Mouse (Mus musculus): ENCODE data around the gene Dmap1. TPM values are rescaled to one million over a fixed set of nuclear protein-coding genes. Genes with fewer than 3 reads are reported as not detected.

Dmap1 gene
- polyA plus RNA-seq, 1 experiment from 2014 or later, result 56.2 TPM

DNA sequence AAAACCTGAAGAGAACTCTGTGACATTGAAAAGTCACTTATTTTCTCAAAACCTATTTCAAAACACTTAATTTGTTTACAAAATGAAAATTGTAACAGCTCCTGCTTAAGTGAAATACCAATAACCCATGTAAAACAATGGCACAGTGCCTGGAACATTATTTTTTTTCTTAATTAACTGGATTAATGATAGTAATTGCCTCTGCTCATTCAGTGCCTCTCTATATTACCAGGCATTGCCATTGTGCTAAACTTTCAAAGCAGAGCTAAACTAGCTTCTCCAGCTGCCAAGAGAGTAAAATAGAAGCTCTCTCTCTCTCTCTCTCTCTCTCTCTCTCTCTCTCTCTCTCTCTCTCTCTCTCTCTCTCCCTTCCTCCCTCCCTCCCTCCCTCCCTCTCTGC, 390 bp upstream of the Dmap1 start:
- peak overlapping the region; percentile 90 for H3K9ac ChIP-seq (ENCODE audit: low read depth, low read length)
- H3K27ac ChIP-seq (replicated peaks; ENCODE audit: low read depth, low read length), result 0 out of 2 replicates have a peak overlapping the region, but pooled peaks have one; percentile 11
- no peak for ATAC-seq (ENCODE audit: low read depth)

GRCm38 (mm10) chr4:117680963-117681362, 1.1 kb downstream of the Dmap1 start:
- Histone ChIP-seq H3K36me3 (ENCODE audit: control insufficient read depth, insufficient read depth, low read length) (peaks cover 45% of the 10 kb centered on the region), H3K9ac (ENCODE audit: low read depth, low read length) (no peak overlapping the region), H3K4me2 (ENCODE audit: low read depth, low read length) (peak overlapping the region; percentile 93), H3K27me3 (replicated peaks; ENCODE audit: control insufficient read depth, insufficient read depth, low read length) (no peaks in the 10 kb centered on the region), H3K27ac (replicated peaks; ENCODE audit: low read depth, low read length) (no peak overlapping the region), H3K9me3 (ENCODE audit: control insufficient read depth, low read length) (no peaks in the 10 kb centered on the region), H3K4me1 (ENCODE audit: control insufficient read depth, insufficient read depth, low read length) (no peaks in the 10 kb centered on the region), H3K4me3 (ENCODE audit: low read depth, low read length) (peak overlapping the region; percentile 92)
- 74% methylated on average over 6 of the region's 6 CpGs for WGBS
- ATAC-seq (ENCODE audit: low read depth) (no peak), DNase-seq (ENCODE audit: low spot score) (no peak)

More for the DNA sequence above, 390 bp upstream of the Dmap1 start:
- Histone ChIP-seq H3K4me2 (ENCODE audit: low read depth, low read length) (peak overlapping the region; percentile 93), H3K9me3 (ENCODE audit: control insufficient read depth, low read length) (no peaks in the 10 kb centered on the region), H3K27me3 (replicated peaks; ENCODE audit: control insufficient read depth, insufficient read depth, low read length) (no peaks in the 10 kb centered on the region), H3K36me3 (ENCODE audit: control insufficient read depth, insufficient read depth, low read length) (peaks cover 30% of the 10 kb centered on the region), H3K4me3 (ENCODE audit: low read depth, low read length) (peak overlapping the region; percentile 92), H3K4me1 (ENCODE audit: control insufficient read depth, insufficient read depth, low read length) (no peaks in the 10 kb centered on the region)
- DNase-seq (ENCODE audit: low spot score), result no peak

- H3K9ac ChIP-seq (ENCODE audit: low read depth, low read length), result no peak overlapping the region
- H3K9me3 ChIP-seq (ENCODE audit: control insufficient read depth, low read length), result no peaks in the 10 kb centered on the region
- H3K4me3 ChIP-seq (ENCODE audit: low read depth, low read length), result no peak overlapping the region
- DNase-seq (ENCODE audit: low spot score), result peak; percentile 78
- WGBS, result 20% methylated on average over 3 of the region's 3 CpGs
- H3K27me3 ChIP-seq (replicated peaks; ENCODE audit: control insufficient read depth, insufficient read depth, low read length), result no peaks in the 10 kb centered on the region
- H3K4me2 ChIP-seq (ENCODE audit: low read depth, low read length), result no peak overlapping the region
- ATAC-seq (ENCODE audit: low read depth), result peak; percentile 53
- no peak overlapping the region for H3K27ac ChIP-seq (replicated peaks; ENCODE audit: low read depth, low read length)
- peaks cover 81% of the 10 kb centered on the region for H3K36me3 ChIP-seq (ENCODE audit: control insufficient read depth, insufficient read depth, low read length)
- H3K4me1 ChIP-seq (ENCODE audit: control insufficient read depth, insufficient read depth, low read length), result no peaks in the 10 kb centered on the region
Measured at GRCm38 (mm10) chr4:117676903-117677302, 5.2 kb downstream of the Dmap1 start.

GRCm38 (mm10) chr4:117673901-117674300, 8.2 kb downstream of the Dmap1 start:
- WGBS, result 80% methylated on average over 3 of the region's 3 CpGs
- no peaks in the 10 kb centered on the region for H3K9me3 ChIP-seq (ENCODE audit: control insufficient read depth, low read length)
- DNase-seq (ENCODE audit: low spot score) (no peak), ATAC-seq (ENCODE audit: low read depth) (no peak)
- peaks cover 61% of the 10 kb centered on the region for H3K36me3 ChIP-seq (ENCODE audit: control insufficient read depth, insufficient read depth, low read length)
- H3K4me3 ChIP-seq (ENCODE audit: low read depth, low read length), result no peak overlapping the region
- H3K27ac ChIP-seq (replicated peaks; ENCODE audit: low read depth, low read length), result no peak overlapping the region
- H3K27me3 ChIP-seq (replicated peaks; ENCODE audit: control insufficient read depth, insufficient read depth, low read length), result no peaks in the 10 kb centered on the region
- H3K9ac ChIP-seq (ENCODE audit: low read depth, low read length), result no peak overlapping the region
- H3K4me2 ChIP-seq (ENCODE audit: low read depth, low read length), result no peak overlapping the region
- H3K4me1 ChIP-seq (ENCODE audit: control insufficient read depth, insufficient read depth, low read length), result no peaks in the 10 kb centered on the region

- DNase-seq (ENCODE audit: low spot score), result no peak
- WGBS, result 87% methylated on average over 9 of the region's 9 CpGs
Measured at GRCm38 (mm10) chr4:117672042-117672441, 10.0 kb downstream of the Dmap1 start.

GRCm38 (mm10) chr4:117669874-117670273, 12.2 kb downstream of the Dmap1 start:
- 79% methylated on average over 7 of the region's 7 CpGs for WGBS
- no peak overlapping the region for H3K4me2 ChIP-seq (ENCODE audit: low read depth, low read length)
- ATAC-seq (ENCODE audit: low read depth) (no peak), DNase-seq (ENCODE audit: low spot score) (no peak)
- H3K27me3 ChIP-seq (replicated peaks; ENCODE audit: control insufficient read depth, insufficient read depth, low read length), result no peaks in the 10 kb centered on the region
- no peak overlapping the region for H3K4me3 ChIP-seq (ENCODE audit: low read depth, low read length)
- H3K36me3 ChIP-seq (ENCODE audit: control insufficient read depth, insufficient read depth, low read length), result peaks cover 25% of the 10 kb centered on the region
- no peak overlapping the region for H3K9ac ChIP-seq (ENCODE audit: low read depth, low read length)
- H3K4me1 ChIP-seq (ENCODE audit: control insufficient read depth, insufficient read depth, low read length), result no peaks in the 10 kb centered on the region
- no peaks in the 10 kb centered on the region for H3K9me3 ChIP-seq (ENCODE audit: control insufficient read depth, low read length)
- H3K27ac ChIP-seq (replicated peaks; ENCODE audit: low read depth, low read length), result no peak overlapping the region

More at GRCm38 (mm10) chr4:117672042-117672441, 10.0 kb downstream of the Dmap1 start:
- ATAC-seq (ENCODE audit: low read depth), result 0 out of 2 replicates have a peak, but pooled peaks have one; percentile 32
- H3K27ac ChIP-seq (replicated peaks; ENCODE audit: low read depth, low read length), result no peak overlapping the region
- H3K4me2 ChIP-seq (ENCODE audit: low read depth, low read length), result no peak overlapping the region
- H3K9ac ChIP-seq (ENCODE audit: low read depth, low read length), result no peak overlapping the region
- H3K36me3 ChIP-seq (ENCODE audit: control insufficient read depth, insufficient read depth, low read length), result peaks cover 47% of the 10 kb centered on the region
- no peak overlapping the region for H3K4me3 ChIP-seq (ENCODE audit: low read depth, low read length)
- H3K4me1 ChIP-seq (ENCODE audit: control insufficient read depth, insufficient read depth, low read length), result no peaks in the 10 kb centered on the region
- no peaks in the 10 kb centered on the region for H3K9me3 ChIP-seq (ENCODE audit: control insufficient read depth, low read length)
- H3K27me3 ChIP-seq (replicated peaks; ENCODE audit: control insufficient read depth, insufficient read depth, low read length), result no peaks in the 10 kb centered on the region

- no peak overlapping the region for H3K27ac ChIP-seq (replicated peaks; ENCODE audit: low read depth, low read length)
- no peaks in the 10 kb centered on the region for H3K9me3 ChIP-seq (ENCODE audit: control insufficient read depth, low read length)
- DNase-seq (ENCODE audit: low spot score), result no peak
- 79% methylated on average over 8 of the region's 8 CpGs for WGBS
- H3K36me3 ChIP-seq (ENCODE audit: control insufficient read depth, insufficient read depth, low read length), result peaks cover 6% of the 10 kb centered on the region; the same call in 1 of the 2 replicates
- no peaks in the 10 kb centered on the region for H3K4me1 ChIP-seq (ENCODE audit: control insufficient read depth, insufficient read depth, low read length)
- H3K9ac ChIP-seq (ENCODE audit: low read depth, low read length), result no peak overlapping the region
- H3K4me2 ChIP-seq (ENCODE audit: low read depth, low read length), result no peak overlapping the region
- H3K27me3 ChIP-seq (replicated peaks; ENCODE audit: control insufficient read depth, insufficient read depth, low read length), result no peaks in the 10 kb centered on the region
- no peak overlapping the region for H3K4me3 ChIP-seq (ENCODE audit: low read depth, low read length)
- ATAC-seq (ENCODE audit: low read depth), result no peak
Measured at GRCm38 (mm10) chr4:117666054-117666453, 16.0 kb downstream of the Dmap1 start.

- DNase-seq (ENCODE audit: low spot score) (no peak), ATAC-seq (ENCODE audit: low read depth) (no peak)
- Histone ChIP-seq H3K4me1 (ENCODE audit: control insufficient read depth, insufficient read depth, low read length) (no peaks in the 10 kb centered on the region), H3K9me3 (ENCODE audit: control insufficient read depth, low read length) (no peaks in the 10 kb centered on the region), H3K4me3 (ENCODE audit: low read depth, low read length) (no peak overlapping the region), H3K36me3 (ENCODE audit: control insufficient read depth, insufficient read depth, low read length) (peaks cover 6% of the 10 kb centered on the region; the same call in 1 of the 2 replicates), H3K9ac (ENCODE audit: low read depth, low read length) (no peak overlapping the region), H3K27ac (replicated peaks; ENCODE audit: low read depth, low read length) (no peak overlapping the region), H3K27me3 (replicated peaks; ENCODE audit: control insufficient read depth, insufficient read depth, low read length) (no peaks in the 10 kb centered on the region), H3K4me2 (ENCODE audit: low read depth, low read length) (no peak overlapping the region)
- 77% methylated on average over 7 of the region's 7 CpGs for whole genome bisulfite sequencing
Measured at GRCm38 (mm10) chr4:117665531-117665930, 16.5 kb downstream of the Dmap1 start.

GRCm38 (mm10) chr4:117664411-117665137, 17.5 kb downstream of the Dmap1 start:
- H3K27ac ChIP-seq (replicated peaks; ENCODE audit: low read depth, low read length), result no peak overlapping the region
- H3K9ac ChIP-seq (ENCODE audit: low read depth, low read length), result no peak overlapping the region
- 80% methylated on average over 10 of the region's 10 CpGs for WGBS
- DNase-seq (ENCODE audit: low spot score) (no peak), ATAC-seq (ENCODE audit: low read depth) (no peak)
- H3K4me1 ChIP-seq (ENCODE audit: control insufficient read depth, insufficient read depth, low read length), result no peaks in the 10 kb centered on the region
- 0 out of 2 replicates have a peak, but pooled peaks cover 6% of the 10 kb centered on the region for H3K36me3 ChIP-seq (ENCODE audit: control insufficient read depth, insufficient read depth, low read length)
- H3K27me3 ChIP-seq (replicated peaks; ENCODE audit: control insufficient read depth, insufficient read depth, low read length), result no peaks in the 10 kb centered on the region
- no peak overlapping the region for H3K4me3 ChIP-seq (ENCODE audit: low read depth, low read length)
- no peak overlapping the region for H3K4me2 ChIP-seq (ENCODE audit: low read depth, low read length)
- no peaks in the 10 kb centered on the region for H3K9me3 ChIP-seq (ENCODE audit: control insufficient read depth, low read length)

Data from embryonic facial prominence, embryonic 14.5 days (tissue).